Mouse (Mus musculus): ENCODE results near the gene Tsr2.

Tsr2 gene

GRCm38 (mm10) chrX:151096171-151097058 is at the start of gene Tsr2:
TSS of gene Tsr2 (minus strand) at chrX:151096543.
- DNase-seq (ENCODE audit: low read depth, low spot score) = peak; percentile 94

- peak; percentile 25 for DNase-seq (ENCODE audit: low read depth, low spot score)
Observed at GRCm38 (mm10) chrX:151132785-151133184, 36.4 kb upstream of the Tsr2 start.

GRCm38 (mm10) chrX:151130493-151130892 is 34.1 kb upstream of the Tsr2 start:
- DNase-seq (ENCODE audit: low read depth, low spot score) = no peak

- DNase-seq (ENCODE audit: low read depth, low spot score) = no peak
Observed at GRCm38 (mm10) chrX:151123933-151124332, 27.6 kb upstream of the Tsr2 start.

GRCm38 (mm10) chrX:151117432-151117831 is 21.1 kb upstream of the Tsr2 start:
- DNase-seq (ENCODE audit: low read depth, low spot score) = peak; percentile 15

- peak; percentile 65 for DNase-seq (ENCODE audit: low read depth, low spot score)
Observed at GRCm38 (mm10) chrX:151116795-151117194, 20.5 kb upstream of the Tsr2 start.

GRCm38 (mm10) chrX:151107301-151108067 is 11.1 kb upstream of the Tsr2 start:
- DNase-seq (ENCODE audit: low read depth, low spot score) = peak; percentile 34

- peak; percentile 66 for DNase-seq (ENCODE audit: low read depth, low spot score)
Observed at GRCm38 (mm10) chrX:151087418-151087817, 8.9 kb downstream of the Tsr2 start.

- DNase-seq (ENCODE audit: low read depth, low spot score) = no peak
Observed at GRCm38 (mm10) chrX:151085599-151085998, 10.7 kb downstream of the Tsr2 start.

- DNase-seq (ENCODE audit: low read depth, low spot score) = peak; percentile 63
Observed at GRCm38 (mm10) chrX:151076941-151077485, 19.3 kb downstream of the Tsr2 start.

- peak; percentile 53 for DNase-seq (ENCODE audit: low read depth, low spot score)
Observed at GRCm38 (mm10) chrX:151076007-151076406, 20.3 kb downstream of the Tsr2 start.

GRCm38 (mm10) chrX:151067876-151068275 is 28.5 kb downstream of the Tsr2 start:
- peak; percentile 63 for DNase-seq (ENCODE audit: low read depth, low spot score)

GRCm38 (mm10) chrX:151066071-151066666 is 30.2 kb downstream of the Tsr2 start:
- no peak for DNase-seq (ENCODE audit: low read depth, low spot score)

GRCm38 (mm10) chrX:151061615-151062299 is 34.6 kb downstream of the Tsr2 start:
- no peak for DNase-seq (ENCODE audit: low read depth, low spot score)

GRCm38 (mm10) chrX:151059346-151059745 is 37.0 kb downstream of the Tsr2 start:
- DNase-seq (ENCODE audit: low read depth, low spot score) = peak; percentile 31

GRCm38 (mm10) chrX:151055559-151055958 is 40.8 kb downstream of the Tsr2 start:
- DNase-seq (ENCODE audit: low read depth, low spot score) = no peak

- no peak for DNase-seq (ENCODE audit: low read depth, low spot score)
Observed at GRCm38 (mm10) chrX:151054489-151054888, 41.9 kb downstream of the Tsr2 start.

- peak; percentile 82 for DNase-seq (ENCODE audit: low read depth, low spot score)
Observed at GRCm38 (mm10) chrX:151050337-151050736, 46.0 kb downstream of the Tsr2 start.

- no peak for DNase-seq (ENCODE audit: low read depth, low spot score)
Observed at GRCm38 (mm10) chrX:151049661-151050215, 46.6 kb downstream of the Tsr2 start.

GRCm38 (mm10) chrX:151047431-151048058 is 48.8 kb downstream of the Tsr2 start:
- DNase-seq (ENCODE audit: low read depth, low spot score) = peak; percentile 18

Measured in brain, adult 2 months (tissue).